Mouse (Mus musculus) neural tube, embryonic 12.5 days (tissue): ENCODE data around the gene Hsd17b1. TPM values are rescaled to one million over a fixed set of nuclear protein-coding genes. Genes with fewer than 3 reads are reported as not detected.

Experiments used
- ATAC-seq: fragments of 200-750 bp; cut with Nextera tagmentation; 2 replicates; pipeline ENCODE4 v1.8.0; 2017; ENCODE audit warnings: low read depth, mild to moderate bottlenecking, moderate TSS enrichment, moderate library complexity; ENCODE audit not compliant: low FRiP score
- H3K27ac ChIP-seq: fragments of 300-500 bp; sonication (generic); 2 replicates; pipeline ENCODE4 v1.5.1; 2016
- H3K27me3 ChIP-seq: fragments of 300-500 bp; sonication (generic); replicated peaks from 2 replicates; pipeline ENCODE4 v1.6.1; 2016; ENCODE audit warnings: mild to moderate bottlenecking
- H3K36me3 ChIP-seq: fragments of 300-500 bp; sonication (generic); 2 replicates; pipeline ENCODE4 v1.6.1; 2016; ENCODE audit warnings: mild to moderate bottlenecking
- H3K4me1 ChIP-seq: fragments of 300-500 bp; sonication (generic); 2 replicates; pipeline ENCODE4 v1.6.1; 2016
- H3K4me2 ChIP-seq: fragments of 300-500 bp; sonication (generic); replicated peaks from 2 replicates; pipeline ENCODE4 v1.6.1; 2016; ENCODE audit warnings: mild to moderate bottlenecking
- H3K4me3 ChIP-seq: fragments of 300-500 bp; sonication (generic); 2 replicates; pipeline ENCODE4 v1.5.1; 2016
- H3K9ac ChIP-seq: fragments of 300-500 bp; sonication (generic); 2 replicates; pipeline ENCODE4 v1.6.1; 2016; ENCODE audit warnings: mild to moderate bottlenecking
- H3K9me3 ChIP-seq: fragments of 300-500 bp; sonication (generic); 2 replicates; pipeline ENCODE4 v1.6.1; 2016; ENCODE audit warnings: mild to moderate bottlenecking
- WGBS: fragments of 180-500 bp; shearing (Covaris S2); methylation state at CpG from one replicate; pipeline ENCODE4 v1.1.7; 2016; 5-methylcytosine and 5-hydroxymethylcytosine counted together
- polyA plus RNA-seq: library from polyadenylated mRNA; unstranded; fragments of >200 nt; fragmentation: Nextera tagmentation; extraction: Ambion mirVana; gene quantifications from 2 replicates; pipeline ENCODE4 v1.2.1, GENCODE M21; 2016

Gene Hsd17b1
- polyA plus RNA-seq, 1 experiment from 2014 or later = 0.14 TPM

DNA sequence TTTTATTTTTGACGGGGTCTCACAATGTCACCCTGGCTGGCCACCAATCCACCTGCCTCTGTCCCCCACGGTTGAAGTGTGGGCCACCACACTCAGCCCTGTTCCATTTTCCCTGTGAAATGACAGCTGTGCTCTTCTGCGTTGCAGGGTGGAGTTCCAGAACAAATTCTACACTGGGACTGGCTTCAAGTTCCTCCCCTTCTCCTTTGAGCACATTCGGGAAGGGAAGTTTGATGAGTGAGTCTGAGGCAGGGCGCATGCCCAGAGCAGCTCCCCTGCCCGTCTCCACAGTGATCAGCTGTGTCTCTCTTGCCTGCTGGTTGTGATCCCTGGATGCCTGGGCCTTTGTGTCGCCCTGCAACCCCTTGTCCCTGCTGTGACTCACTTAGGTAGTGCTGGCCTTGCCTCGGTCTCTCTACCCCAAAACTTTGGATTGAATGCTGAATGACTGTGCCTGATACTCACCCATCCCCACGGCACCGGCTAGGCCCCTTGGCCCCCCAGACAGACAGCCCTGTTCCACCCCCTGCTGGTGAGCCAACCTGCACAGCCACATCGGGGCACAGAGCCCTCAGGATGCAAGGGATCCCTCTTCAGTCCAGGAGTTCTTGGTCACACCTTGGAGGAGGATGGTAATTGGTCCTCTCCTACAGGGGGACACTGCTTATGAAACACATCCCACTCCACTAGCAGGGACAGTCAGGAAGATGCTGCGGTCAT is 15.9 kb upstream of the Hsd17b1 start:
- Histone ChIP-seq H3K27ac (no peak overlapping the region), H3K4me1 (peaks cover 16% of the 10 kb centered on the region), H3K36me3 (peaks cover 45% of the 10 kb centered on the region), H3K27me3 (no peaks in the 10 kb centered on the region), H3K4me3 (no peak overlapping the region), H3K9me3 (no peaks in the 10 kb centered on the region), H3K9ac (no peak overlapping the region), H3K4me2 (no peak overlapping the region)
- WGBS = 78% methylated on average over 12 of the region's 12 CpGs
- no peak for ATAC-seq

DNA sequence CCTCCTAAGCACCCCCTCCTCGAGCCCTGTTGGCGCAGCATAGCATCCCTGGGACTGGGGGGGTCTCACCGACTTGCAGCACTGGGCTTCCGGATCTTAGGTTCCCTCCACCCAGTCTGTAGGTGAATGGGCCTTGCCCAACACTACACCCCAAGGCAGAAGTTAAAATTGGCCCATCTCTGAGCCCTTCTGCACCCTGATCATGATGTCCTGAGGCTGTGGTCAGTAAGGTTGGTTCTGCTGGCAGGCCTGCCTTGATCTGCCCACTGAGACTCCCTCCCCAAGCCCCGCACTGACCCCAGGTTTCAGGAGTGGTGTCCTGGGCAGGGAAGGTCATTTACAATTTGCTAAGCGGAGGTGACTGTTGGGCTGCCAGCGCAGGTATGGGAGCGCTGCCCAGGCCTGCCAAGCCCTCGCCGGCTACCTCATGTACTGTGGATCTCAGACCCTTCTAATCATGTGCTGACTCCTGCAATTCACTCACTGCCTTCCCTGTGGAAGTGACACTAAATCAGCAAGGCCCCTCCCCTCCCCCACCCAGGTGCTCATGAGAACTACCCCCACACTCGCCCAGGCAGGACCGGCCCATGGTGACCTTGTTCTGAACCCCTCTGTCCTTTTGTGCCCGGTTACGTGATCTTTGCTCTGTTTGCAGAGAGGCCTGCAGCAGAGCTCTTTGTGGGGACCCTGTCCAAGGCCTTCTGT is 15.1 kb upstream of the Hsd17b1 start:
- no peak overlapping the region for H3K4me3 ChIP-seq
- no peak overlapping the region for H3K4me2 ChIP-seq
- no peak overlapping the region for H3K9ac ChIP-seq
- ATAC-seq = no peak
- H3K4me1 ChIP-seq = peaks cover 16% of the 10 kb centered on the region
- H3K36me3 ChIP-seq = peaks cover 44% of the 10 kb centered on the region
- no peaks in the 10 kb centered on the region for H3K9me3 ChIP-seq
- H3K27ac ChIP-seq = peak overlapping the region; percentile 2; the same call in 1 of the 2 replicates
- no peaks in the 10 kb centered on the region for H3K27me3 ChIP-seq
- WGBS = 70% methylated on average over 14 of the region's 14 CpGs

DNA sequence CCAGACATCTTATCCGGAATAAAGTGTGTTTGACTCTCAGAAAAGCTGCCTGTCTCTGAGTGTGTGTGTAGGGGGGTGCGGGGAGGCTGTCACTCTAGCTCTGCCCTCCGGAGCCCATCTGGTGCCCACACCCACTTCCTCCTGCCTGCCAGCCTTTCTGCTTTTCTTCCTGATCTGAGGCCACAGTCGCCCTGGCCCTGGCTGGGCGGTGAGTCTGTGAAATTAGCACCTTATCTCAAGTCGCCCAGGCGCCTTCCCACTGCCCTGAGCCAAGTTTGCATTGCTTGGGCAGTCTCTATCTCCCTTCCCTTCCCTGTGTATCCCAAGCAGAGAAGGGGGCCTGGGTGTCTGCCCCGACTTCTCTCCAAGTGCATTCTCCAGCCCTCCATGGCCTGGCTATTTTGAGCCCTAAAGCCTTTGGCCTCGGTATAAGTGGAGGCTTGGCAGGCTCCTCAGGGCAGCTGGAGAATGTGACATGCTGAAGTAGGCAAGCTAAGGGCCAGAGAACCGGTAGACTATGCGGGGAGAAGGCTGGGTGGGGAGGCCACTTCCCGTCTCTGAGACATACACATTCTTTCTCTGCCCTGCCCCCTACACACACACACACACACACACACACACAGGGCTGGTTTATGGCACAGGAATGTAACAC is 14.4 kb upstream of the Hsd17b1 start:
- H3K4me2 ChIP-seq = no peak overlapping the region
- H3K4me3 ChIP-seq = no peak overlapping the region
- no peaks in the 10 kb centered on the region for H3K27me3 ChIP-seq
- H3K9me3 ChIP-seq = no peaks in the 10 kb centered on the region
- peak overlapping the region; percentile 2 for H3K27ac ChIP-seq
- H3K36me3 ChIP-seq = peaks cover 37% of the 10 kb centered on the region
- WGBS = 58% methylated on average over 12 of the region's 12 CpGs
- H3K9ac ChIP-seq = no peak overlapping the region
- H3K4me1 ChIP-seq = peaks cover 16% of the 10 kb centered on the region
- no peak for ATAC-seq

DNA sequence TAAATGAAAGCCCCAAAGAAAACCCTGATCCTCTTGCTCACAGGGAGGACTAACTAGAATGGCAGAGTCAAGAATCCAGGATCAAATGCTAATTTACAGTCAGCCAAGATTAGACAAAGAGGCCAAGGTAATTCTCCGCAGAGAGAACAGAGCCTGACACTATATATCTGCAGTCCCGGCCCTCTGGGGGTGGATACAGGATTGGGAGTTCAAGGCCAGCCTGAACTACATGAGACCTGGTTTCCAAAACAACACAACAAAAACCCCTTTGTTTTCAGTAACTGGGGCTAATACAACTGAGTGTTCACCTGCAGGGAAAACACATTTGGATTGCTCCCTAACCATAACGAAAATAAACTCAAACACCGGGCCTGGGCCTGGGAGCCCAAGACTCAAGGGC is 13.7 kb upstream of the Hsd17b1 start:
- H3K9me3 ChIP-seq = no peaks in the 10 kb centered on the region
- peaks cover 31% of the 10 kb centered on the region for H3K36me3 ChIP-seq
- H3K4me3 ChIP-seq = no peak overlapping the region
- WGBS = 86% methylated on average over 4 of the region's 4 CpGs
- H3K4me2 ChIP-seq = no peak overlapping the region
- peaks cover 19% of the 10 kb centered on the region for H3K4me1 ChIP-seq
- H3K27me3 ChIP-seq = no peaks in the 10 kb centered on the region
- no peak overlapping the region for H3K27ac ChIP-seq
- ATAC-seq = no peak
- no peak overlapping the region for H3K9ac ChIP-seq

DNA sequence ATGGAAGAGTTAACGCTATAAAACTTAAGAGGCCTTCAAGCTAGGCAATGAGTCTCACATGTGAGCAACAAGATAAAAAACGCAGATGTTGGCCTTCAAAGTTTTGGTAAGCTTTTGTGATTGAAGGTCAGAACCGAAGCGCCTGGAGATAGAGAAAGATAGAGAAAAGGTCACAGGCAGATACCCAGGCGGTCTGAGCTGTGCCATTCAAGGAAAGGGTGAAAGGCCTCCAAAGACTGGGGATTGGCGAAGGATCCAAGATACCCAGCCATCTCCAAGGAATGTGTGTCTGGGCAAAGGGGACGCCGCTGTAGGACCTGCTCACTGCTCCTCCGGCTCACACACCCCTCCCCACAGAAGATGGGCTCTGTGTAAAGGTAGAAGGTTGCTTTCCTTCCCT is 13.2 kb upstream of the Hsd17b1 start:
- Histone ChIP-seq H3K4me3 (no peak overlapping the region), H3K27ac (no peak overlapping the region), H3K27me3 (no peaks in the 10 kb centered on the region), H3K4me2 (no peak overlapping the region), H3K4me1 (peaks cover 19% of the 10 kb centered on the region), H3K36me3 (peaks cover 26% of the 10 kb centered on the region), H3K9ac (no peak overlapping the region), H3K9me3 (no peaks in the 10 kb centered on the region)
- no peak for ATAC-seq
- WGBS = 94% methylated on average over 9 of the region's 9 CpGs

DNA sequence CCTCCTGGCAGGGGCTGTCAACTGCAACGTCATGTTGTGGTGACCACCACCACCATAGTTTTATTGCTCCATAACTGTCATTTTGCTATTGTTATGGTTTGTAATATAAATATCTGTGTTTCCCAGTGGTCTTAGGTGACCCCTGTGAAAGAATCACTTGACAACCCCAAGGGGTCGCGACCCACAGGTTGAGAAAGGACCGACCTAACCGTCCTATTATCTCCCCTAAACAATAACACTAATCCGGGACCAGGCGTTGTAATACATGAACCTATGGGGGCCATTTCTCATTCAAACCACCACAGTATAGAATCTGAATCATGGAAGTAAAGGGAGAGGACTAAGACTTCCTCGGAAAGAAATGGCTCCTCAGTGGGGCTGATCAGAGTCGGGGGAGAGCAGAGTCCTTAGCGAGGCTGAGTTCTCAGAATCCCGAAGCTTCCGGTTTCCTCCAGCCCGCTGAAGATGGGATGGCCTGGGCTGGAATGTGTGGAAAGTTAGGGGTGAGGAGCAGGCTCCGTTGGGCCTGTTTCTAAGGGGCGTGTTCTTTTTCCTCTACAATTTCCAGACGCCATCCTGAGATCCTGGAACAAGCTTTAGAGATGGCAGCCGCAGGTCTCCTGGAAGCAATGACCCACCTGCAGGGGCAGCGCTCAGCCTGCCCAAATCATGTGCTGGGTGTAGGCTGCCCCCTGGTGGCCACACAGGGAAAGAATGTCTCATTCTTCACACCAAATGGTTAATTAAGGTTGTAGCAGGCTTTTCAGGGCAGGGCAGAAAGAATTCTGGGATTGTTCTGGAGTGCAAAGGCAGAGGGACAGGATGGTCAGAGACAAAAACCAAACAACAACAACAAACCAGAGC is 11.4 kb upstream of the Hsd17b1 start:
- Histone ChIP-seq H3K9ac (peak overlapping the region; percentile 29), H3K27ac (no peak overlapping the region), H3K4me2 (peak overlapping the region; percentile 60), H3K4me3 (peak overlapping the region; percentile 22), H3K4me1 (peaks cover 23% of the 10 kb centered on the region), H3K36me3 (peaks cover 19% of the 10 kb centered on the region), H3K27me3 (peaks cover 3% of the 10 kb centered on the region; the same call in 1 of the 2 replicates), H3K9me3 (no peaks in the 10 kb centered on the region)
- WGBS = 22% methylated on average over 18 of the region's 18 CpGs
- no peak for ATAC-seq

DNA sequence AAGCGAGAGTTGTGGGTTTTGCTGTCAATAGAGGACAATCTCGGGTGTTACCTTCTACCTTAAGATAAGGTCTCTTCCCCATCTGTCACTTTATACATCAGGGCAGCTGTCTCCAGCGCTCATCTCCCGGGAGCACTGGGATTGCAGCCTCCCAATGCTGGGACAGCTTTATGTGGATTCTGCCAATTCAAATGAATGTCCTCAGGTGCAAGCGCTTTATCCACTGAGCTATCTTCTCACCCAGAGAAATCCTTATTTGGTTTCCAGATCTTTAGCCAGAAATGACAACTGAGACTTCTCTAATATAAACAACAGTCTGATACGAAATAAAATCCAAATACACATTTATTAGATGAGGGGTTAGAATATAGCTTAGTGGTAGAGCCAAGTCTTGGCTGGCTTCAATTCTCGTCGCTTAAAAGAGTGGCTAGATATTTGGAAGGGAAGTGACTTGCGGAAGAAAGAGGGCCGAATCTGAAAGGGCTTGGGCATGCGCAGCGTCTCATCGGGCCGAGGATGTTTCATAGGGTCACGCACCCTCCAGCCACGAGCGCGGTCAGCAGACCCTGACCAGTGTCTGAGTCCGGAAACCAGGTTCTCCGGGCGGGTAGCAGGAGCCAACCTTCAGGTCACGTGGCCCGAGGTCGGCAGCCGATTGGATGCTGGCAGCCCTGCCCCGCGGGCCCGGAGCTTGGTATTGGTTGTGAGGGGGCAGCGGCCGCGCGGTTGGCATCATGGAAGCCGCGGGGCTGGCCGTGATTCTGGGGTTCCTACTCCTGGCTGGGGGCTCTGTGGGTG is 8.6 kb upstream of the Hsd17b1 start, which contains the start of gene Naglu:
Naglu (plus strand) TSS at position 622 of the 798 bp plus-strand sequence.
- WGBS = 5% methylated on average over 35 of the region's 35 CpGs
- Histone ChIP-seq H3K4me3 (peak within 1 kb of the TSS; percentile 76), H3K9ac (peak within 1 kb of the TSS; percentile 83), H3K36me3 (no peaks in the 10 kb centered on the region), H3K27ac (no peak within 1 kb of the TSS), H3K4me1 (peaks cover 13% of the 10 kb centered on the region; the same call in 1 of the 2 replicates), H3K27me3 (peaks cover 3% of the 10 kb centered on the region; the same call in 1 of the 2 replicates), H3K9me3 (no peaks in the 10 kb centered on the region), H3K4me2 (peak within 1 kb of the TSS; percentile 98)
- ATAC-seq = peak; percentile 89

DNA sequence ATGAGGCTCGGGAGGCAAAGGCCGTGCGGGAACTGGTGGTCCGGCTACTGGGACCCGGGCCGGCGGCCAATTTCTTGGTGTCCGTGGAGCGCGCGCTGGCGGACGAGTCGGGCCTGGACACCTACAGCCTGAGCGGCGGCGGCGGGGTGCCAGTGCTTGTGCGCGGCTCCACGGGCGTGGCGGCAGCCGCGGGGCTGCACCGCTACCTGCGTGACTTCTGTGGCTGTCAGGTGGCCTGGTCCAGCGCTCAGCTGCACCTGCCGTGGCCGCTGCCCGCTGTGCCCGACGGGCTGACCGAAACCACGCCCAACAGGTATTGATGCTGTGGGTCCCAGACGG is 8.1 kb upstream of the Hsd17b1 start:
- Histone ChIP-seq H3K9me3 (no peaks in the 10 kb centered on the region), H3K4me3 (peak overlapping the region; percentile 76), H3K4me2 (peak overlapping the region; percentile 98), H3K27ac (no peak overlapping the region), H3K36me3 (no peaks in the 10 kb centered on the region), H3K27me3 (peaks cover 3% of the 10 kb centered on the region; the same call in 1 of the 2 replicates), H3K9ac (peak overlapping the region; percentile 83), H3K4me1 (peaks cover 13% of the 10 kb centered on the region; the same call in 1 of the 2 replicates)
- ATAC-seq = peak; percentile 72
- under 1% methylated on average over 36 of the region's 36 CpGs for WGBS

DNA sequence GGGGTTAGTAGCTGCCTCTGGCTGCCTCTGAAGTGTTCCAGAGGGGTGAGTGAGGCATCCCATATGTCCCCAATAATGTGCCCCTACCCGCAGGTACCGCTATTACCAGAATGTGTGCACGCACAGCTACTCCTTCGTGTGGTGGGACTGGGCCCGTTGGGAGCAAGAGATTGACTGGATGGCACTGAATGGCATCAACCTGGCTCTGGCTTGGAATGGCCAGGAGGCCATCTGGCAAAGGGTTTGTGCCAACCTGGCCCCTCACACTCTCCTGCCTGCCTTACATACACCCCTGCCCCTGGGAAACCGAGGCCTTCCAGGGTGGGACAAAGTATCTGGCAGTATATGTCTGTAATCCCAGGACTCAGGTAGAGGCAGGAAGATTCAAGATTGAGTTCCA is 7.2 kb upstream of the Hsd17b1 start:
- peak overlapping the region; percentile 98 for H3K4me2 ChIP-seq
- no peak for ATAC-seq
- peaks cover 13% of the 10 kb centered on the region; the same call in 1 of the 2 replicates for H3K4me1 ChIP-seq
- H3K36me3 ChIP-seq = no peaks in the 10 kb centered on the region
- peaks cover 5% of the 10 kb centered on the region; the same call in 1 of the 2 replicates for H3K27me3 ChIP-seq
- no peak overlapping the region for H3K9ac ChIP-seq
- 79% methylated on average over 6 of the region's 6 CpGs for WGBS
- no peak overlapping the region for H3K27ac ChIP-seq
- peak overlapping the region; percentile 76; the same call in 1 of the 2 replicates for H3K4me3 ChIP-seq
- H3K9me3 ChIP-seq = no peaks in the 10 kb centered on the region

DNA sequence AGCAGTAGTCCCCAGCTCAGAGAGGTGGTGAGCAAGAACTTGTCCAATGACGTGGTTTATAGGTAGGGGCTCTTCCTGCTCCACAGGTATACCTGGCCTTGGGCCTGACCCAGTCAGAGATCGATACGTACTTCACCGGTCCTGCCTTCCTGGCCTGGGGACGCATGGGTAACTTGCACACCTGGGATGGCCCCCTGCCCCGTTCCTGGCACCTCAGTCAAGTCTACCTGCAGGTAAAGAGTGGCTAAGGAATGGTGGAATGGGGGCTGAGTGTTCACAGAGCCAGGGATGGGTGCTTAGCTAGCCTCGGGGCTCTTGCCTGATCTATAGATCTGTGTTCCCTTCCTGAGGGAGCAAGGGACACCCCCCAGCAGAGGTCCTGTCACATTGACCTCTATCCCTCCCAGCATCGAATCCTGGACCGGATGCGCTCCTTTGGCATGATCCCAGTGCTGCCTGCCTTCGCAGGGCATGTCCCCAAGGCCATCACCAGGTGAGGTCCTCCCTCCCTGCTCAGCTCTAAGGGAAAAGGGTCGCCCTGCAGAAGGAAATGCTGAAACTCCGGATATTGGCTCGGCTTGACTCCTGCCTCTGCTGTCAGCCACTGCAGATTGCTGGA is 6.3 kb upstream of the Hsd17b1 start:
- H3K9me3 ChIP-seq = no peaks in the 10 kb centered on the region
- ATAC-seq = no peak
- peaks cover 14% of the 10 kb centered on the region; the same call in 1 of the 2 replicates for H3K27me3 ChIP-seq
- peaks cover 8% of the 10 kb centered on the region; the same call in 1 of the 2 replicates for H3K4me1 ChIP-seq
- no peak overlapping the region for H3K4me2 ChIP-seq
- H3K36me3 ChIP-seq = no peaks in the 10 kb centered on the region
- H3K27ac ChIP-seq = no peak overlapping the region
- WGBS = 73% methylated on average over 14 of the region's 14 CpGs
- H3K9ac ChIP-seq = no peak overlapping the region
- no peak overlapping the region for H3K4me3 ChIP-seq

DNA sequence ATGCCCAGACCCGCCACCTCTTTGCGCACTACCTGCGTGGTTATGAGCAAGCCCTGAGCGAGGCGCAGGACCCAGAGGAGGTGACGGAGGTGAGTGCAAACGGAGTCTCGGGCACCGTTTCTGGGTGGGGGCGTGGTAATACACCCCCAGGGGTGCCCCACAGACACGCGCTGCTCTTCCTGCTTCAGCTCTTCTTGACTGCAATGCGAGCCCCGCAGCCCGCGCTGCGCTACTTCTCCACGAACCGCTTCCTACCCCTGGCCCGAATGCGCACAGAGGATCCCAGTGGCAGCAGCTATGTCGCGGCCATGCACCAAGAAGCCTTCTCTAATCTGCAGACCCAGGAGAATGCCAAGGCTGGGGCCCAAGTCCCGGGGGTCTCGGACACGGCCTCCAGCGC is 1.5 kb downstream of the Hsd17b1 start:
- Histone ChIP-seq H3K27ac (no peak overlapping the region), H3K4me2 (no peak overlapping the region), H3K4me3 (no peak overlapping the region), H3K27me3 (peaks cover 57% of the 10 kb centered on the region), H3K9me3 (no peaks in the 10 kb centered on the region), H3K4me1 (peaks cover 15% of the 10 kb centered on the region), H3K36me3 (peaks cover 2% of the 10 kb centered on the region; the same call in 1 of the 2 replicates), H3K9ac (no peak overlapping the region)
- WGBS = 3% methylated on average over 27 of the region's 27 CpGs
- no peak for ATAC-seq
